Mouse (Mus musculus) right cerebral cortex, postnatal 10 days (tissue): Measurements from ENCODE around the gene Olfr1392.

ENCODE experiments used
- DNase-seq, 2 experiments: peaks; one replicate each; pipeline ENCODE4 v3.0.0; 2021; ENCODE audit warnings: low spot score in 2 of 2

The Olfr1392 gene

GRCm38 (mm10) chr11:49251380-49251761, 33.7 kb upstream of the Olfr1392 start:
- DNase-seq, result no peak

- DNase-seq, result no peak
These were observed 33.0 kb upstream of the Olfr1392 start for GRCm38 (mm10) chr11:49252048-49252447.

- DNase-seq, result no peak
These were observed 32.0 kb upstream of the Olfr1392 start for GRCm38 (mm10) chr11:49253035-49253434.

GRCm38 (mm10) chr11:49259296-49259695, 25.8 kb upstream of the Olfr1392 start:
- DNase-seq, result no peak

- no peak for DNase-seq
These were observed 25.3 kb upstream of the Olfr1392 start for GRCm38 (mm10) chr11:49259829-49260228.

- DNase-seq, result no peak
These were observed 24.3 kb upstream of the Olfr1392 start for GRCm38 (mm10) chr11:49260598-49261312.

GRCm38 (mm10) chr11:49261313-49261855, 23.7 kb upstream of the Olfr1392 start:
- DNase-seq, result no peak

- DNase-seq, result no peak
These were observed 22.8 kb upstream of the Olfr1392 start for GRCm38 (mm10) chr11:49262286-49262685.

GRCm38 (mm10) chr11:49263149-49263548, 21.9 kb upstream of the Olfr1392 start:
- DNase-seq, result no peak

GRCm38 (mm10) chr11:49264081-49264480, 21.0 kb upstream of the Olfr1392 start:
- no peak for DNase-seq

GRCm38 (mm10) chr11:49264622-49265021, 20.5 kb upstream of the Olfr1392 start:
- no peak for DNase-seq

GRCm38 (mm10) chr11:49265101-49265500, 20.0 kb upstream of the Olfr1392 start:
- no peak for DNase-seq

GRCm38 (mm10) chr11:49266671-49267070, 18.4 kb upstream of the Olfr1392 start:
- no peak for DNase-seq

- no peak for DNase-seq
These were observed 17.8 kb upstream of the Olfr1392 start for GRCm38 (mm10) chr11:49267316-49267715.

GRCm38 (mm10) chr11:49267970-49268579, 17.0 kb upstream of the Olfr1392 start:
- DNase-seq, result no peak

- no peak for DNase-seq
These were observed 15.3 kb upstream of the Olfr1392 start for GRCm38 (mm10) chr11:49269761-49270160.

GRCm38 (mm10) chr11:49270368-49270767, 14.7 kb upstream of the Olfr1392 start:
- no peak for DNase-seq

GRCm38 (mm10) chr11:49271334-49271733, 13.7 kb upstream of the Olfr1392 start:
- peak; percentile 50 to 68 for DNase-seq

- no peak for DNase-seq
These were observed 11.1 kb upstream of the Olfr1392 start for GRCm38 (mm10) chr11:49273834-49274519.

GRCm38 (mm10) chr11:49278222-49278621, 6.9 kb upstream of the Olfr1392 start, which contains the start of gene Olfr1393:
Gene Olfr1393 (plus strand): TSS chr11:49278304.
- DNase-seq, result no peak

GRCm38 (mm10) chr11:49287251-49287650, 2.2 kb downstream of the Olfr1392 start:
- DNase-seq, result peak in 1 of 2 experiments; percentile 40

- DNase-seq, result peak; percentile 46 to 64
These were observed 7.7 kb downstream of the Olfr1392 start for GRCm38 (mm10) chr11:49292777-49293176.
